Mouse (Mus musculus) lung, postnatal 0 days (tissue): Measurements from ENCODE around the gene Tox3. TPM values are rescaled to one million over a fixed set of nuclear protein-coding genes. Genes with fewer than 3 reads are reported as not detected.

Experiments
- ATAC-seq: fragments of 200-750 bp; cut with Nextera tagmentation; 2 replicates; pipeline ENCODE4 v1.8.0; 2017; ENCODE audit warnings: moderate library complexity
- DNase-seq: peaks from one replicate; pipeline ENCODE4 v3.0.0-alpha.2; 2016; ENCODE audit warnings: low spot score
- H3K27ac ChIP-seq: fragments of 300-500 bp; sonication (generic); 2 replicates; pipeline ENCODE4 v1.5.1; 2014; ENCODE audit warnings: antibody characterized with exemption, mild to moderate bottlenecking, low read length, mixed read lengths
- H3K27me3 ChIP-seq: fragments of 300-500 bp; sonication (generic); replicated peaks from 2 replicates; pipeline ENCODE4 v1.6.1; 2014; ENCODE audit warnings: low read length, mixed read lengths; ENCODE audit not compliant: insufficient read depth
- H3K36me3 ChIP-seq: fragments of 300-500 bp; sonication (generic); 2 replicates; pipeline ENCODE4 v1.6.1; 2014; ENCODE audit warnings: low read length, mixed read lengths; ENCODE audit not compliant: insufficient read depth
- H3K4me1 ChIP-seq: fragments of 300-500 bp; sonication (generic); 2 replicates; pipeline ENCODE4 v1.6.1; 2014; ENCODE audit warnings: antibody characterized with exemption, low read depth, low read length, mixed read lengths; ENCODE audit not compliant: insufficient read depth
- H3K4me2 ChIP-seq: fragments of 300-500 bp; sonication (generic); replicated peaks from 2 replicates; pipeline ENCODE4 v1.6.1; 2014; ENCODE audit warnings: low read depth, mild to moderate bottlenecking, low read length, moderate library complexity, mixed read lengths
- H3K4me3 ChIP-seq: fragments of 300-500 bp; sonication (generic); 2 replicates; pipeline ENCODE4 v1.5.1; 2014; ENCODE audit warnings: low read depth, low read length
- H3K9ac ChIP-seq: fragments of 300-500 bp; sonication (generic); replicated peaks from 2 replicates; pipeline ENCODE4 v1.6.1; 2014; ENCODE audit warnings: low read depth, mild to moderate bottlenecking
- H3K9me3 ChIP-seq: fragments of 300-500 bp; sonication (generic); 2 replicates; pipeline ENCODE4 v1.6.1; 2016; ENCODE audit warnings: low read length, mixed read lengths
- CTCF ChIP-seq: IDR thresholded peaks from 2 replicates; pipeline ENCODE4 v1.5.1; 2016; ENCODE audit warnings: antibody characterized with exemption, mild to moderate bottlenecking
- EP300 ChIP-seq: IDR thresholded peaks from 2 replicates; pipeline ENCODE4 v1.6.1; 2016; ENCODE audit warnings: antibody characterized with exemption, mild to moderate bottlenecking, control low read depth
- WGBS: fragments of 180-500 bp; shearing (Covaris S2); extraction: QIAGEN DNeasy Blood & Tissue Kit; methylation state at CpG from one replicate; pipeline ENCODE4 v1.1.7; 2014; 5-methylcytosine and 5-hydroxymethylcytosine counted together
- polyA plus RNA-seq: library from polyadenylated mRNA; unstranded; fragments of >200 nt; fragmentation: Nextera tagmentation; extraction: Ambion mirVana; gene quantifications from 2 replicates; pipeline ENCODE4 v1.2.1, GENCODE M21; 2015

The Tox3 gene
- polyA plus RNA-seq, 1 experiment from 2014 or later: 7.6 TPM

DNA sequence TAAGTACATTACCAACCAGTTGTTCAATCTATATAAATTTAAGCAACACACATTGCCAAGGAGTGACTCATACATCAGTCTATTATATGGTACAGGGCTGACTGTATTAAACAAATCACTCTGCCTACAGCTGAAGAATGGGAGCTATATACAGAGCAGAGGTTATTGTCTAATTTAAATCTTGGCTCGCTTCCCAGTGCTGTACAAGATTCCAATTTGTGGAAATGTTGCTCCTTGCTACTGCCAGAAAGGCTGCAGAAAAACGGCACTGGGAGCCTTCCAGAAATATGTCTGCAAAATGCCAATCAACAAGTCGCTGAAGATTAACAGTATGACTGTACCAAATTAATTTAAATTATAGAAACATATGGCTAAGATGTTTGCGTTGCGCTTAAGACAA, 45.9 kb downstream of the Tox3 start:
- H3K9me3 ChIP-seq: no peaks in the 10 kb centered on the region
- ATAC-seq: peak; percentile 75
- 25% methylated on average over 5 of the region's 5 CpGs for WGBS
- TF ChIP-seq CTCF (no peak), EP300 (no peak)
- no peaks in the 10 kb centered on the region for H3K27me3 ChIP-seq
- peak; percentile 58 for DNase-seq
- H3K36me3 ChIP-seq: no peaks in the 10 kb centered on the region
- H3K4me2 ChIP-seq: no peak overlapping the region; the same call in 1 of the 2 replicates
- H3K9ac ChIP-seq: no peak overlapping the region
- H3K4me3 ChIP-seq: no peak overlapping the region
- no peak overlapping the region for H3K27ac ChIP-seq
- peaks cover 3% of the 10 kb centered on the region for H3K4me1 ChIP-seq

DNA sequence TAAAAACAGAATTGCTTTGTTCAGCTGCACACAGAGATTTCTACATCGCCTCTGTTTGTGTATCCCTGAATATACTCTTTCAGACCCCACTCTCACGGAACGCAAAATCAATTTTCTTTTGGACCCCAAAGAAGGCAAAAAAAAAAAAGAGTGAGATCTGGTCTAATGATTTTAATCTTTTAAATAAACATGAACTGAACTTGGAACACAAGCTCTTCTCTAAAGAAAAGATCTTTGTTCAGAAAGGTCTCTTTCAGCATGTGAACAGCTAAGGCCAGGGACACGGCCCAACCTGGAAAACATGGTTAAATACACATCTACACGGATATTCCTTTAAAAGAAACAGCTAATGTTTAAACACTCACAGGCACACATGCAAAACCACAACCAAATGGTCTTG, 46.6 kb downstream of the Tox3 start:
- Histone ChIP-seq H3K4me1 (peaks cover 3% of the 10 kb centered on the region), H3K4me3 (no peak overlapping the region), H3K27ac (no peak overlapping the region), H3K9me3 (no peaks in the 10 kb centered on the region), H3K36me3 (no peaks in the 10 kb centered on the region), H3K4me2 (no peak overlapping the region), H3K27me3 (no peaks in the 10 kb centered on the region), H3K9ac (no peak overlapping the region)
- 34% methylated on average over 5 of the region's 5 CpGs for WGBS
- ATAC-seq (no peak), DNase-seq (no peak)
- TF ChIP-seq CTCF: no peak
- no peak for TF ChIP-seq EP300

DNA sequence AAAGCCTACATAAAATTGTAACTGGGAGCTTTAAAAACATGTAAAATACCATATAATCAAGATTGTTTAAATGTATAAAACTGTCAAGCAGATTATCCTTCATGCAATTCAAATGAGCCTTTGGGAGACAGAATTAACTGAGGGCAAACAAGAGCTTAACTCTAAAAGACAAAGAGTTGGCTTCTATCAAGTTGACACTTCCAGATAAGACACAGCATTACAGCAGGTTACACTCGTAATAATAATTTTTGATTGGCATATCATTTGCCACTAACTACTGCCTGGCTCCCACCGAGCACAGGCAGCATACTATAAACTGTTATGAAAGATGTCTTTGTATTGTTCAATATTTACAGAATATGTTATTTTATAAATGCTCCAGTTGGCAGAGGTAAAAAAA, 47.2 kb downstream of the Tox3 start:
- H3K4me3 ChIP-seq: no peak overlapping the region
- TF ChIP-seq CTCF (no peak), EP300 (no peak)
- no peak overlapping the region for H3K9ac ChIP-seq
- no peaks in the 10 kb centered on the region for H3K36me3 ChIP-seq
- no peak for ATAC-seq
- 46% methylated on average over 2 of the region's 2 CpGs for WGBS
- no peak for DNase-seq
- peaks cover 3% of the 10 kb centered on the region for H3K4me1 ChIP-seq
- no peaks in the 10 kb centered on the region for H3K27me3 ChIP-seq
- no peak overlapping the region for H3K4me2 ChIP-seq
- no peak overlapping the region for H3K27ac ChIP-seq
- H3K9me3 ChIP-seq: no peaks in the 10 kb centered on the region

DNA sequence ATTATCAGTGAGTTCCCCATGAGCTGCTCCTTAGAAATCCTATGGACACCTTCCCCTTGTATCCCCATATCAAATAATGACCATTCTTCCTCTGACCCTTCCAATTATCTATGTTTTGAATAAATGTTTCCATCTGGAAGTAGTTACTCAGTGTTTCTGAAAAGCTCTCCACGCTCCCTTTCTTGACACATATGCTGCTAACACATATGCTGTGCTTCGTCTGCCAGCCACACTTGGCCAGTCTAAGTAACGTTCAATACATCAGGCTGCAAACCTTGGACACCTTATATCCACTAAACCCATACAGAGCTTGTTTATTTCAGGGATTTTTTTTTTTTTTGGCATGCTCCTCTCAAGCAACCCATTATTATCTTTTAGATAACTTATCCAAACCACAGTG, 54.1 kb downstream of the Tox3 start:
- no peak for TF ChIP-seq EP300
- no peak for TF ChIP-seq CTCF

DNA sequence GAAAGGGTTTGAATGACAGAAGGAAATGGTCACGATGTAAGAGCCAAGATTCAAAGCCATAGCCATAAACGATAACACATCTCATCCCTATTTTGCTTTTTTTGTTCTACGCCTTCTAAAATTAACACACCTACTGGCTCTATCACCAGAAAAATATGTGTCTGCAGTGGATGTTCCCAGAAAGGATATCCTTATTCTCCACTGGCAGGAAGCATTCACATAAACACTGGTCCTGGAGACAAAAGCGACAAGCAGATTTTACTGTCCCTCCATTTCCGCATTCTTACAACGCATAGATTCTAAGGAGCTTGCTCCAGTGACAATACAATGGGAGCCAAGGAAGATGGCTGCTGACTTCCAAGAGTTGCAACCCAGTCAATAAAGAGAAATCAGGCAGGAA, 57.3 kb downstream of the Tox3 start:
- ATAC-seq (peak; percentile 64), DNase-seq (peak; percentile 55)
- H3K9ac ChIP-seq: no peak overlapping the region
- 67% methylated on average over 6 of the region's 6 CpGs for WGBS
- no peaks in the 10 kb centered on the region; the same call in 1 of the 2 replicates for H3K4me1 ChIP-seq
- H3K27ac ChIP-seq: no peak overlapping the region
- TF ChIP-seq EP300: peak; percentile 93
- no peak for TF ChIP-seq CTCF
- no peak overlapping the region for H3K4me3 ChIP-seq
- H3K9me3 ChIP-seq: no peaks in the 10 kb centered on the region
- H3K36me3 ChIP-seq: no peaks in the 10 kb centered on the region
- H3K27me3 ChIP-seq: no peaks in the 10 kb centered on the region
- no peak overlapping the region for H3K4me2 ChIP-seq

More for the DNA sequence above, 54.1 kb downstream of the Tox3 start:
- H3K4me2 ChIP-seq: no peak overlapping the region
- no peak overlapping the region for H3K27ac ChIP-seq
- no peaks in the 10 kb centered on the region for H3K27me3 ChIP-seq
- no peak overlapping the region for H3K4me3 ChIP-seq
- H3K9me3 ChIP-seq: no peaks in the 10 kb centered on the region
- DNase-seq: no peak
- H3K4me1 ChIP-seq: no peaks in the 10 kb centered on the region; the same call in 1 of the 2 replicates
- no peak for ATAC-seq
- no peaks in the 10 kb centered on the region for H3K36me3 ChIP-seq
- WGBS: 66% methylated on average over 3 of the region's 3 CpGs
- H3K9ac ChIP-seq: no peak overlapping the region

DNA sequence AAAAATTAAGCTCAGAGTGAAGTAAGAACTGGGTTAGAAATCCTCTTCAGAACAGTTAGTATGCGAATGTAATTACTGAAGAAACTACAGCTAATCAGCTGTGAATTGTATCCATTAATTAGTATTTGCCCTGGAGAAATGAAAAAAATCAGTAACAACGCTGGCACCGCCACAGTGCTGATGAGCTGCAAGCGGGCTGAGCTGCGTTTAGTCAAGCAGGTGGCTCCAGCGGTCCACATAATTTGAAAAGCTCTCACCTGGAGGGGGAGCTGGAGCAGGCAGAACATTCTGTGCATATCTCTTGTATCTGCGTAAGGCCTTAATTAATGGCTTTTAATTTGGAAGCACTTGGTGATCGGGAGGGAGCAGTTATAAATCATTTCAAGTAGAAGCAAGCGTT, 71.4 kb downstream of the Tox3 start:
- no peaks in the 10 kb centered on the region for H3K27me3 ChIP-seq
- no peaks in the 10 kb centered on the region for H3K4me1 ChIP-seq
- ATAC-seq (no peak), DNase-seq (no peak)
- H3K9me3 ChIP-seq: no peaks in the 10 kb centered on the region
- 80% methylated on average over 9 of the region's 9 CpGs for WGBS
- H3K27ac ChIP-seq: no peak overlapping the region
- no peak overlapping the region for H3K4me3 ChIP-seq
- no peak overlapping the region for H3K4me2 ChIP-seq
- no peak for TF ChIP-seq EP300
- H3K9ac ChIP-seq: no peak overlapping the region
- no peaks in the 10 kb centered on the region for H3K36me3 ChIP-seq

DNA sequence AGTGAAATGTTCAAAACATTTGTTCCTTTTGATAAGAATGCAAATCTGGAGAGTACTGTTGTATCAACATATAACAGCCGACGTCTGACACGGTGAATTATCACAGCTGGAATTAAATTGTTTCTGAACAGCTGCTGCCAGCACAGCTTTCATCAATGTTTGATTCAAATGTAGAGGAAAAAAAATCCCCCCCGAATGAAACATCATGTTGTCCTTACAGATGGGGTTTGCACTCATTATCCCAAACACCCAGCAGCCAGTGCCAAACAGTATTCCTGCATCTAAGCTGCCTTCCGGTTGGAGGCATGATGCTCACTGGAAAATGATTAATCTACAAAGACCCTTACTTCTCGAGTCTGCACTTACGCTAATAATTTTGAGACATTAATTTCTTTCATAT, 75.0 kb downstream of the Tox3 start:
- no peak overlapping the region for H3K4me3 ChIP-seq
- H3K36me3 ChIP-seq: no peaks in the 10 kb centered on the region
- TF ChIP-seq CTCF (no peak), EP300 (no peak)
- ATAC-seq: no peak
- H3K4me2 ChIP-seq: no peak overlapping the region
- H3K9me3 ChIP-seq: no peaks in the 10 kb centered on the region
- no peak overlapping the region for H3K9ac ChIP-seq
- WGBS: 63% methylated on average over 7 of the region's 7 CpGs
- H3K4me1 ChIP-seq: no peaks in the 10 kb centered on the region
- H3K27ac ChIP-seq: no peak overlapping the region
- DNase-seq: no peak
- no peaks in the 10 kb centered on the region for H3K27me3 ChIP-seq
